Mouse (Mus musculus): ENCODE measurements at regions not wholly inside any gene's neighbourhood (a gene's known extent, or its start where the extent isn't known, plus 50 kb on each side); places are given as distances from the start of the nearest gene placed in this dataset.

DNA sequence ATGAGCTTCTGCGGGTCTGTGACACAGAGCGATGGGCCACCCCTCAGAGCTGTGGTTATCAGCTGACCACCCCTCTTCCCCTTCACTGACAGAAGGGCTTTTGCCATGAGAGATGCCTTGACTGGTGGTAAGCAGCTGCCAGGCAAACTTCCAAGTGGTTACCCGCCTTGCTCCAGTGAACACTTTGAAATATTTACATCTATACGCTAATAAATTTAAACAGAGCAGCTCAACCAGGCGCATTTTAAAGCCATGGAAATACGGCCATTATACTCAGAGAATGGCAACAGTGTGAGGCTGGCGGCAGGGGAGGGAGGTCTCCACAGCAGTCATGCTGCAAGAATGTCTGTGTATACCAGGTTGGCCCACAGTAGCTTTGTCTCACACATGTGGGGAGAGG is 53.8 kb upstream of the Lrig3 start:
- TF ChIP-seq CTCF (IDR thresholded peaks at IDR 0.05; ENCODE audit: control insufficient read depth, insufficient read depth, insufficient read length) (no peak), MAX (IDR thresholded peaks at IDR 0.05) (no peak), USF1 (IDR thresholded peaks at IDR 0.05; ENCODE audit: low read depth) (no peak), CEBPB (IDR thresholded peaks at IDR 0.05; ENCODE audit: low read depth) (no peak), MYOG (IDR thresholded peaks at IDR 0.05; ENCODE audit: control insufficient read depth, extremely low read depth, insufficient read length) (no peak), MYOD1 (IDR thresholded peaks at IDR 0.05; ENCODE audit: control insufficient read depth, insufficient read length, low read depth) (no peak), FOSL1 (IDR thresholded peaks at IDR 0.05; ENCODE audit: insufficient read depth, low read length, poor library complexity, severe bottlenecking) (no peak)

Data from C2C12 (cell line).